Mouse (Mus musculus): Measurements from ENCODE around the gene Slc25a16.

- no peak for TF ChIP-seq POLR2A (IDR thresholded peaks at IDR 0.05; ENCODE audit: control insufficient read depth, extremely low read depth, insufficient read depth, low read length, poor library complexity)
- no peak for TF ChIP-seq CTCF (IDR thresholded peaks at IDR 0.05; ENCODE audit: borderline replicate concordance, control insufficient read depth, extremely low read depth, insufficient read depth, low read length, poor library complexity)
These were observed 27.7 kb upstream of the Slc25a16 start for GRCm38 (mm10) chr10:62892549-62893232.

Data from thymus, adult 2 months (tissue).